Mouse (Mus musculus) heart, embryonic 16.5 days (tissue): ENCODE data around the gene Mst1. TPM values are rescaled to one million over a fixed set of nuclear protein-coding genes. Genes with fewer than 3 reads are reported as not detected.

ENCODE experiments used
- ATAC-seq: fragments of 200-750 bp; cut with Nextera tagmentation; replicated peaks from 2 replicates; pipeline ENCODE4 v1.8.0; 2017; ENCODE audit warnings: moderate number of reproducible peaks; ENCODE audit not compliant: insufficient read depth, low FRiP score; ENCODE audit errors: extremely low read depth
- H3K27ac ChIP-seq: fragments of 300-500 bp; sonication (generic); 2 replicates; pipeline ENCODE4 v1.5.1; 2014; ENCODE audit warnings: mild to moderate bottlenecking, low read length, control low read depth, moderate library complexity
- H3K27me3 ChIP-seq: fragments of 300-500 bp; sonication (generic); 2 replicates; pipeline ENCODE4 v1.6.1; 2014; ENCODE audit warnings: low read length, mixed read lengths; ENCODE audit not compliant: control insufficient read depth, insufficient read depth
- H3K36me3 ChIP-seq: fragments of 300-500 bp; sonication (generic); 2 replicates; pipeline ENCODE4 v1.6.1; 2014; ENCODE audit not compliant: control insufficient read depth, insufficient read depth
- H3K4me1 ChIP-seq: fragments of 300-500 bp; sonication (generic); 2 replicates; pipeline ENCODE4 v1.6.1; 2014; ENCODE audit warnings: low read length, mixed read lengths; ENCODE audit not compliant: control insufficient read depth, insufficient read depth
- H3K4me2 ChIP-seq: fragments of 300-500 bp; sonication (generic); 2 replicates; pipeline ENCODE4 v1.6.1; 2014; ENCODE audit warnings: low read depth, mild to moderate bottlenecking, control low read depth, low read length
- H3K4me3 ChIP-seq: fragments of 300-500 bp; sonication (generic); 2 replicates; pipeline ENCODE4 v1.5.1; 2014; ENCODE audit warnings: mild to moderate bottlenecking, control low read depth, low read length
- H3K9ac ChIP-seq: fragments of 300-500 bp; sonication (generic); 2 replicates; pipeline ENCODE4 v1.6.1; 2014; ENCODE audit warnings: low read length, control low read depth
- H3K9me3 ChIP-seq: fragments of 300-500 bp; sonication (generic); replicated peaks from 2 replicates; pipeline ENCODE4 v1.6.1; 2016; ENCODE audit warnings: low read length; ENCODE audit not compliant: control insufficient read depth
- WGBS: fragments of 180-500 bp; shearing (Covaris S2); extraction: QIAGEN DNeasy Blood & Tissue Kit; methylation state at CpG from one replicate; pipeline ENCODE4 v1.1.7; 2014; 5-methylcytosine and 5-hydroxymethylcytosine counted together
- polyA plus RNA-seq: library from polyadenylated mRNA; unstranded; fragments of >200 nt; fragmentation: Nextera tagmentation; extraction: Ambion mirVana; gene quantifications from 2 replicates; pipeline ENCODE4 v1.2.1, GENCODE M21; 2015

The Mst1 gene
- polyA plus RNA-seq, 1 experiment from 2014 or later = 0.53 TPM

DNA sequence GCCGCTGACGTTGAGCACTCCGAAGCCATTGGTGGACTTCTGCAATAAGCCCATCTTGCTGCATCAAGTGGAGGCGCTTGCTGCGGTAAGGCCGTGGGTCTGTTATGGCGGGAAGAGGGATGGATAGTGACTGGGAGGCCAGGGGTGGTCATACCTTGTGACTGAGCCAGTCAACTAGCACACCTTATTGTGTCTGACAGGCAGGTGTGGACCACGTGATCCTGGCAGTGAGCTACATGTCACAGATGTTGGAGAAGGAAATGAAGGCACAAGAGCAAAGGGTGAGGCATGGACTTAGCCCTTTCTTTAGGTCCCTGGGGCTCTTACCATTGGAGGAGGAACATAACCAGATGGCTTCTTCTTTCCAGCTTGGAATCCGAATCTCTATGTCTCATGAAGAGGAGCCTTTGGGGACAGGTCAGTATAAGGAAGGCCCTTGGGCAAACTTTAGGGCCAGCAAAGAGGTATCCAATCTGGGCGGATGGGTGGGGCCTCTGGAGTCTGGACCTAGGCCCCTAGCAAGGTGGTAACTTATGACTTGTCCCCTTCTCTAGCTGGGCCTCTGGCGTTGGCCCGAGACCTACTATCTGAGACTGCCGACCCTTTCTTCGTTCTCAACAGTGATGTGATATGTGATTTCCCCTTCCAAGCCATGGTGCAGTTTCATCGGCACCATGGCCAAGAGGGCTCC, 30.5 kb upstream of the Mst1 start:
- no peak for ATAC-seq
- Histone ChIP-seq H3K27ac (peak overlapping the region; percentile 50), H3K36me3 (peaks cover 27% of the 10 kb centered on the region), H3K27me3 (no peaks in the 10 kb centered on the region), H3K9ac (peak overlapping the region; percentile 84), H3K4me2 (peak overlapping the region; percentile 76), H3K9me3 (no peaks in the 10 kb centered on the region), H3K4me3 (peak overlapping the region; percentile 64), H3K4me1 (peaks cover 30% of the 10 kb centered on the region)
- WGBS = 37% methylated on average over 15 of the region's 15 CpGs

DNA sequence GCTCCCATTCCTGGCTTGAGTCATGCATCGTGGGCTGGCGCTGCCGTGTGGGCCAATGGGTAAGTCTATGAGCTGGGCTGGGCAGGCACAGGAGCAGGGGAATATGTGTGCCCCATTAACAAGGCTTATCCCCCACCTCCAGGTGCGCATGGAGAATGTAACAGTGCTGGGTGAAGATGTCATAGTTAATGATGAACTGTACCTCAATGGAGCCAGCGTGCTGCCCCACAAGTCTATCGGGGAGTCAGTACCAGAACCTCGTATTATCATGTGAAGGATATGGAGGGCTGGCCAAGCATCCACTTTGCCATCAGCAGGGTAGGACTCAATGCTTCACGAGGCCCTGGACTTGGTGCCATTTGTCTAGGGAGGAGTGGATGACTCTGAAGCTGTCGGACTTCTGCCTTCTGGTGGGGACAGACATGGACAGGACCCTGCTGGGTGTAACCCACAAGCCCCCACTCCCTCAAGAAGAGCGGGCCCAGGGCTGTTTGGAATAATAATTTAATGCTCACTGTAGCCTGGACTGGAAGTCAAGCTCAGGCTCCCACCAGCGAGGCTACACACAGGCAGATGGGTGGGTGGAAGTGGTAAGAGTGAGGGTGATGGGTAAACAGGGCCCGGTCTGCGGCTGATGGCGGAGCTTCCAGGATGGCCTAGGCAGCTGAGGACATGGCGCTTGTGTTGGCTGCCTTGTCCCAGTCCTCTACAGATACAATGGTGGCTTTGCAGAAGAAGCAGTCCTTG, 28.9 kb upstream of the Mst1 start:
- peaks cover 18% of the 10 kb centered on the region for H3K36me3 ChIP-seq
- no peak for ATAC-seq
- no peaks in the 10 kb centered on the region for H3K9me3 ChIP-seq
- H3K4me2 ChIP-seq = no peak overlapping the region
- no peak overlapping the region for H3K27ac ChIP-seq
- H3K27me3 ChIP-seq = no peaks in the 10 kb centered on the region
- no peak overlapping the region for H3K9ac ChIP-seq
- 87% methylated on average over 15 of the region's 15 CpGs for WGBS
- no peak overlapping the region for H3K4me3 ChIP-seq
- peaks cover 30% of the 10 kb centered on the region for H3K4me1 ChIP-seq

DNA sequence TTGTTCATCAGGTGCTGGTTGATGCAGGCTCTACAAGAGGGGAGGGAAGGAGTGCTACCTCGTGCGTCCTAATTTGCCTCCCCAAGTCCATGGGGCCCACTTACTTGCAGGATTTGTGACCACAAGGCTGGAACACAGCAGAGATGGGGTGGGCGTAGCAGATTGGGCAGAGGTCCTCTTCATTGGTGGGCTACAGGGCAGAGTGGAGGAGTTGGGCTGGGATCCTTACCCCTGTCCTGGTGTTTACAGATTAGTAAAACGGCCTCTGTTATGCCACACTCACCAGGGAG, 28.4 kb upstream of the Mst1 start:
- 82% methylated on average over 4 of the region's 4 CpGs for WGBS
- Histone ChIP-seq H3K4me1 (peaks cover 30% of the 10 kb centered on the region), H3K4me2 (no peak overlapping the region), H3K9me3 (no peaks in the 10 kb centered on the region), H3K27me3 (no peaks in the 10 kb centered on the region), H3K4me3 (no peak overlapping the region), H3K9ac (no peak overlapping the region), H3K27ac (no peak overlapping the region), H3K36me3 (peaks cover 17% of the 10 kb centered on the region)
- no peak for ATAC-seq

DNA sequence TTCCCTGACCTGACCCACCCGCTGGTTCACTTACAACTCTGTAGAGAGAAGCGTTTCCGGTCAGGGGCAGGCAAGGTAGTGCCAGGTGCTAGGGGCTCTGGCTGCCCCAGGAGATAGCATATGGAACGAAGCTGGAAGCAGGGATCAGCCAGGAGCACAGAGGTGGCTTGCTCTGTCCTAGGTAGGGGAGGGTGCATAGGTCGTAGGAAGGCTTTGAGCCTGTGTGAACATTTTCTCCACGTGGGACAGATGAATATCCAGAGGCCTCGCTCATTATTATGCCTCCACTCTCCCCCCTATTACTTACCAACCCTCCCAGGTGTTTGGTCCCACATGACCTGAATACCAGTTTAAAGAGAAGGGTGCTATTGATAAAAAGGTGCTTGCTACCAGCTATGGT, 27.8 kb upstream of the Mst1 start:
- peaks cover 30% of the 10 kb centered on the region for H3K4me1 ChIP-seq
- H3K36me3 ChIP-seq = peaks cover 17% of the 10 kb centered on the region
- no peaks in the 10 kb centered on the region for H3K9me3 ChIP-seq
- H3K4me2 ChIP-seq = no peak overlapping the region
- no peak for ATAC-seq
- 72% methylated on average over 7 of the region's 7 CpGs for WGBS
- H3K4me3 ChIP-seq = no peak overlapping the region
- no peaks in the 10 kb centered on the region for H3K27me3 ChIP-seq
- H3K9ac ChIP-seq = peak overlapping the region; percentile 44; the same call in 1 of the 2 replicates
- H3K27ac ChIP-seq = peak overlapping the region; percentile 58

DNA sequence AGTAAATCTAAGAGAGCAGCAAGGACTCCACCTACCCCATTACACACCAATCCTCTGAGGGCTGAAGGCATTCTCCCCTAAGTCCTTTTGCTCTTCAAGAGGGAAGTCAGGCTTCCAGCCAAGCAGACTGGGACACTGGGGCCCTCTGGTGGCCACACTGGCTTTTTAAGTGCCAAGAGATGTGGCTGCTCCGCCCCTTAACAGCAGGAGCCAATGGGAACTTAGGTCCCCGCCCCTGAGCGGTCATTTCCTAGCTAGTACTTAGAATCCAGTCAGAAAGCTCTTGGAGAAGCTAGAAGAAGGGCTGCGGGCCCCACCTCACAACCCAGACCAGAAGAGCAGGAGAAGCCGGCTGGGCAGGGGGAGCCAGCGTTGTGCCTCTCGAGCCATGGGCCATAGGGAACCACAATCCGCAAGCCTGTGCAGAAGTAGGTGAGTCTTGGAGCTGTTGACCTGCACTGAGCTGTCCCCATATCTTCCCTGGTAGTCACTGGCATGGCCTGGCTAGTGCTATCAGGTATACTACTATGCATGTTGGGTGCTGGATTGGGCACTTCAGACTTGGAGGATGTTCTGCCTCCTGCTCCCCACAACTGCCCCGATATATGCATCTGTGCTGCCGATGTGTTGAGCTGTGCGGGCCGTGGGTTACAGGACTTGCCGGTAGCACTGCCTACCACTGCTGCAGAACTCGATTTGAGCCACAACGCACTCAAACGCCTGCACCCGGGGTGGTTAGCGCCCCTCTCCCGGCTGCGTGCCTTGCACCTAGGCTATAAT, 27.2 kb upstream of the Mst1 start, which contains the start of gene Amigo3:
Amigo3 (plus strand) TSS at position 275 of the 780 bp plus-strand sequence.
- 51% methylated on average over 20 of the region's 20 CpGs for WGBS
- Histone ChIP-seq H3K27ac (peak within 1 kb of the TSS; percentile 58), H3K9ac (peak within 1 kb of the TSS; percentile 44), H3K4me2 (peak within 1 kb of the TSS; percentile 59), H3K4me3 (peak within 1 kb of the TSS; percentile 34), H3K36me3 (peaks cover 21% of the 10 kb centered on the region), H3K9me3 (no peaks in the 10 kb centered on the region), H3K4me1 (peaks cover 24% of the 10 kb centered on the region), H3K27me3 (no peaks in the 10 kb centered on the region)
- peak; percentile 61 for ATAC-seq

DNA sequence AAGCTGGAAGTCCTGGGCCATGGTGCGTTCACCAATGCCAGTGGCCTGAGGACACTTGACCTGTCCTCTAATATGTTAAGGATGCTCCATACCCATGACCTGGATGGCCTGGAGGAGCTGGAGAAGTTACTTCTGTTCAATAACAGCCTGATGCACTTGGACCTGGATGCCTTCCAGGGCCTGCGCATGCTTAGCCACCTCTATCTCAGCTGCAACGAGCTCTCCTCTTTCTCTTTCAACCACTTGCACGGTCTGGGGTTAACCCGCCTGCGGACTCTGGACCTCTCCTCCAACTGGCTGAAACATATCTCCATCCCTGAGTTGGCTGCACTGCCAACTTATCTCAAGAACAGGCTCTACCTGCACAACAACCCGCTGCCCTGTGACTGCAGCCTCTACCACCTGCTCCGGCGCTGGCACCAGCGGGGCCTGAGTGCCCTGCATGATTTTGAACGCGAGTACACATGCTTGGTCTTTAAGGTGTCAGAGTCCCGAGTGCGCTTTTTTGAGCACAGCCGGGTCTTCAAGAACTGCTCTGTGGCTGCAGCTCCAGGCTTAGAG, 26.5 kb upstream of the Mst1 start:
- Histone ChIP-seq H3K36me3 (peaks cover 25% of the 10 kb centered on the region), H3K9ac (no peak overlapping the region), H3K4me1 (peaks cover 19% of the 10 kb centered on the region), H3K27ac (no peak overlapping the region), H3K4me2 (no peak overlapping the region), H3K27me3 (no peaks in the 10 kb centered on the region), H3K4me3 (no peak overlapping the region), H3K9me3 (no peaks in the 10 kb centered on the region)
- 83% methylated on average over 15 of the region's 15 CpGs for WGBS
- no peak for ATAC-seq

DNA sequence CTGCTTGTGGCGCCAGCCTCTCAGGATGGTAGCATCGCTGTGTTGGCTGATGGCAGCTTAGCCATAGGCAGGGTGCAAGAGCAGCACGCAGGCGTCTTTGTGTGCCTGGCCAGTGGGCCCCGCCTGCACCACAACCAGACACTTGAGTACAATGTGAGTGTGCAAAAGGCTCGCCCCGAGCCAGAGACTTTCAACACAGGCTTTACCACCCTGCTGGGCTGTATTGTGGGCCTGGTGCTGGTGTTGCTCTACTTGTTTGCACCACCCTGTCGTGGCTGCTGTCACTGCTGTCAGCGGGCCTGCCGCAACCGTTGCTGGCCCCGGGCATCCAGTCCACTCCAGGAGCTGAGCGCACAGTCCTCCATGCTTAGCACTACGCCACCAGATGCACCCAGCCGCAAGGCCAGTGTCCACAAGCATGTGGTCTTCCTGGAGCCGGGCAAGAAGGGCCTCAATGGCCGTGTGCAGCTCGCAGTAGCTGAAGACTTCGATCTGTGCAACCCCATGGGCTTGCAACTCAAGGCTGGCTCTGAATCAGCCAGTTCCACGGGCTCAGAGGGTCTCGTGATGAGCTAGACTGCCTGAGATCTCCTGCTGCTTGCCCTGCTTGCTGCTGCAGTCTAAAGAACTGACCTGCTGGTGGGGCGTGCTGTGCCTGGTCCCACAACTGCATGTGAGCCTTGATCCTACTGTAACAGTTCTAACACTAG, 25.8 kb upstream of the Mst1 start:
- peaks cover 19% of the 10 kb centered on the region for H3K4me1 ChIP-seq
- 87% methylated on average over 22 of the region's 22 CpGs for WGBS
- no peaks in the 10 kb centered on the region for H3K27me3 ChIP-seq
- ATAC-seq = no peak
- H3K4me2 ChIP-seq = no peak overlapping the region
- H3K9me3 ChIP-seq = no peaks in the 10 kb centered on the region
- H3K27ac ChIP-seq = no peak overlapping the region
- H3K4me3 ChIP-seq = no peak overlapping the region
- H3K36me3 ChIP-seq = peaks cover 25% of the 10 kb centered on the region
- H3K9ac ChIP-seq = no peak overlapping the region

DNA sequence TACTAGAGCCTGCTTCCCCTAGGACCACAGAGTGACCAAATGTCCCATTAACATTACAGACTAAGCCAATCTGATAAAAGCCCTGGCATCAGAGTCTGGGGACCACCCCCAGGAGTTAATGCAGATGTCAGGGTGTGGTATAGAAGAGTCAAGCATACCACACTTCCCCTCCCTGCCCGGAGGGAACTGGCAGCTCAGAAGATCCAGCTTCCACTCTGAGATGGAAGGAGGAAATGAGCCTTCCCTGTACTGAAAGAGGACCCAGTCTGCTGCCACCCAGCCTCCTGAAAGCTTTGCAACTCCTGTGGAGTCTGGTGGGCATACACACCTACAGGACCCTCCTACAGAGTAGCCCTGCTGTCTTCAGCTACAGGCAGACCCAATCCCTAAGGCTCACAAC, 25.2 kb upstream of the Mst1 start:
- Histone ChIP-seq H3K9me3 (no peaks in the 10 kb centered on the region), H3K4me1 (peaks cover 14% of the 10 kb centered on the region), H3K27me3 (no peaks in the 10 kb centered on the region), H3K36me3 (peaks cover 25% of the 10 kb centered on the region), H3K4me2 (no peak overlapping the region), H3K9ac (no peak overlapping the region), H3K27ac (no peak overlapping the region), H3K4me3 (no peak overlapping the region)
- no peak for ATAC-seq
- WGBS = 65% methylated on average over 1 of the region's 1 CpGs
